Mouse (Mus musculus) bone marrow, adult 2 months (tissue): ENCODE measurements around the gene Cdkl5.

ENCODE experiments used
- CTCF ChIP-seq: fragments of 200-500 bp; IDR thresholded peaks from 2 replicates; pipeline ENCODE4 v1.5.1; 2011; ENCODE audit warnings: low read length, control low read depth; ENCODE audit not compliant: control insufficient read depth, insufficient read depth
- POLR2A ChIP-seq: fragments of 200-500 bp; IDR thresholded peaks from 2 replicates; pipeline ENCODE4 v1.6.1; 2011; ENCODE audit warnings: low read depth, mild to moderate bottlenecking, control low read depth, low read length, borderline replicate concordance; ENCODE audit not compliant: control insufficient read depth

DNA sequence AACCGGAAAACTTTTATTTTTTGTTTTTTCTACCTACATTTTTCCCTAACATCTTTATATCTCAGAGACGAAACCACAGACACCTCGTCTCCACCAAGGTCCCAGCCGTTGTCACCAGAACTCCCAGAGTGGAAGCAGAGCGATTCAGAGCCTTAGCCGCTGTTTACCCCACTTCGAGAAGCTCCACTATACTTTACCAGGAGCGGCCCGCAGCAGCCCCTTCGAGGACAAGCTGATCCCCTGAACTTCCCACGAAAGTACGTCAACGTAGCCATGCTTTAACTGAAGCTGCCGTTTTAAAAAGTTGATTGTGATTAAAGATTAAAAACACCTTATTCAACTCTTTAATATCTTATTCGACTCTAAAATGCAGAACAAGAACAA lies 228.3 kb downstream of the Cdkl5 start:
- no peak for TF ChIP-seq CTCF
- no peak for TF ChIP-seq POLR2A
